Mouse (Mus musculus) cerebral cortex, adult 2 months (tissue): ENCODE results near the gene H6pd.

ENCODE experiments used
- WGBS: fragments of 180-500 bp; shearing (Covaris S2); methylation state at CpG from one replicate; pipeline ENCODE4 v1.1.7; 2018; 5-methylcytosine and 5-hydroxymethylcytosine counted together

Gene H6pd

DNA sequence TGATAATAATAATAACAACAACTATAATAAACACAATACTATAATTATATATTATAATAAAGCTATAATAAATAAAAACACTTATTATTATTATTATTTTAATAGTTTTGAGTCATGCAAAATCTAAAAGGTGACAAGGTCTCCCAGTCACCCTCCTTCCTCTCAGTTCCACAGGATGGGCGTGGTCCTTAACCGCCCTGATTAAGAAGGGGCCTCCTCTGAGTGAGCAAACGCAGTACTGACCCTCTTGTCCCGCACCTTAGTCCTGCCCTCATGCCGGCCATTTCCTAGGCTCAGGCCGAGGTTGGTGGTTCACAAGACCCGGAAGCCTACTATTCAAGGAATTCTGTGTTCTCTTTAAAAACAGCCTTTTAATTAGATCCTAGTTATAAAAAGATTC is 14.7 kb upstream of the H6pd start:
- WGBS: 80% methylated on average over 7 of the region's 7 CpGs

DNA sequence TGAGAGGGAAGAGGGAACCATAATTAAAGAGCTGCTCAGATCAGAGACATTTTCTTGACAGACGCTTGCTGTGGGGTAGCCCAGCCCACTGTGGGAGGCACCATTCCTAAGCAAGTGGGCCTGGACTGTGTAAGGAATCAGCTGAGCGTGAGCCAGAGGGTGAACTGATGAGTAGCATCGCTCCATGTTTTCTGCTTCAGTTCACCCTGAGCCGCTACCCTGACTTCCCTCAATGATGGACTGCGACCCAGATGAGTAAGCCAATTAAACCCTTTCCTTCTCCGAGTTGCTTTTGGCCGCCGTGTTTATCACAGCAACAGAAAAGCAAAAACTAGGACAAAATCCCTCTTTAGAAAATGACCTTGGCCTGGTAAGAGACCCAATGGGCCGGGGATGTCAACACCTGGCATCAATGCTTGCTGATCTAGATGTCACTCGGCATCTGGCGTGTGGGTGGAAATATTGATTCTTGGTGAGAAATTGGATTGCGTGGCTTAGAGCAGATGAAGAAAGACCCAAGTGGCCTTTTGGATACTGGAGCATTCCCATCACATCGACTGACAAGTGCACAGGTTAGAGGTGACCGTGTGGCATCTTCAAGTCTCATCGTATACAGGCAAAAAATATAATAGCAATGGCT is 11.0 kb upstream of the H6pd start:
- WGBS: 88% methylated on average over 15 of the region's 15 CpGs

DNA sequence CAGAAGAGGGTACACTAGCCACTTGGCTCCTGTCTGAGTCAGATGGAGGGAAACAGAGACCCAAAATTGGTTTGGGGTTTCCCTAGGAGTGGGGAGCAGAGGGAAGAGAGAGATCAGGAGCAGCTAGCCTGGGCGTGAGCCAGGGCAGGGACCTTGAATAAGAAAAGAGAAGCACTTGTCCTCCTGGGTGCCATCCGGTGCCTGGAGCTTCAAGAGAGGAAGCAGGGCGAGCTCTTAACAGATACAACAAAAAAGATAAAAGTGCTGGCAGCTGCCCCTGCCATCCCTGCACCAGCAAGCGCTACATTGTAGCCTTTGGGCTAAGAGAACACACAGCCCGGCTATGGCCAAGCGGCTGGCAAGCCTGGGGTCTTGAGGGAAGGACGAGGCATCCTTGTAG is 6.6 kb upstream of the H6pd start:
- 72% methylated on average over 7 of the region's 7 CpGs for WGBS

DNA sequence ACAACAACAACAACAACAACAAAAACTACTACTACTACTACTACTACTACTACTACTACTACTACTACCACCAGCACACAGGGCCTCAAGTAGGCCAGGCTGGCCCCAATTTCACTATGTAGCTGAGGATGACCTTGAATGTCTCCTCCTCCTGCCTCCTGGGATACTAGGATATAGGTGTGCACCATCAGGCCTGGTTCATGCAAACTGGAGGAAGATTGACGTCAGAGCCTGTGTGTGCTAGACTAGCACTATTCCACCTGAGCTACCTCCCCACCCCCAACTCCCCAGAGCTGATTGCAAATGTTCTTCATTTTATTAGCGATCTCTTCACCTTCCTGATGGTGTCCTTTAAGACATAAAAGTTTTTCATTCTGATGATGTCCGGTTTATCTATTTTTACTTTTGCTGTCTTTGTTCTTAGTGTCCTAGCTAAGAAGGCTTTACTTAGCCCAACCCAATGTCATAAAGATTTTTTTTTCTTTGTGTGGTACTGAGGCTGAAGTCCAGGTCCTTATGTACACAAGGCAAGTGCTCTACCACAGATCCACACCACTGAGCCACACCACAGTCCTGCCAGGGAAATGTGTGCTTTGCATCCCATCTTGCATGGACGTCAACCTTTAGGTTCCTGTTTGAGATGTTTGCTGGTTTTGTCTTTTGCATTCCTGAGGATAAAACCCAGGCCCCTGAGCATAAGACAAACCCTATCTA is 5.7 kb upstream of the H6pd start:
- 92% methylated on average over 4 of the region's 4 CpGs for WGBS

DNA sequence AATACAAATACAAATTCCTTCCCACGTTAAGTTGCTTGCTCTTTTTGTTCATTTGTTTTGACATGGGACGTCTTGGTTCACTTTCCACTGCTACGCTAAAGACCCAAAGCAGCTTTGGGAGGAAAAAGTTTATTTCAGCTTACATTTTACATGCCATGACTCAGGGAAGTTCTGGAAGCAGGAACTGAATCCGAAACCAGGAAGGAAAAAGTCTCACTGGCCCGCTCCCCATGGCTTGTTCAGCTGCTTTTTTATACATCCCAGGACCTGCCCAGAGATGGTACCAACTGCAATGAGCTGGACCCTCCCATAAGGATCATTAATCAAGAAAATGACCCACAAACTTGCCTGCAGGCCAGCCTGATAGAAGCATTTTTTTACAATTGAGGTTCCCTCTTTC is 5.0 kb upstream of the H6pd start:
- 78% methylated on average over 5 of the region's 5 CpGs for WGBS

DNA sequence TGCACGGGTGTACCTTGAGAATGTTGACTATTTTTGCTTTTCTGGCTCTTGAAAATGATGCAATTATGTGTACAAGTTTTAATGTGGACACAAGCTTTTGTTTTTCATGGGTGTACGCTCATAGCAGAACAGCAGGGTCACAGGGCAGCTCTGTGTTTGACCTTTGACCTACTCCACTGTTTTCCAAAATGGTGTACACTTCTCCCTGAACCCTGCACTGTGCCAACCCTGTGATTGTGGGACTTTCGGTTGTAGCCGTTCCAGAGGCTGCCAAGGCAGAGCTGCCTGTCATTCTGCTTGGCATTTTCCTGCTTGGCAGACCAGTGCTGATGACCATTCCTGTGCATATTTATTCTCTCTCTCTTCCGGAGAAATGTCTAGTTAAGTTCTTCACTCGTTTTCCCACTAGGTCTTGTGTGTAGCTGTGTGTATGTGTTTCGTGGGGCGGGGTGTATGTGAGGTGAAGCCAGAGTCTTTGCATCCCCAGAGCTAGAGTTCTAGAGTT is 4.4 kb upstream of the H6pd start:
- 79% methylated on average over 8 of the region's 8 CpGs for WGBS

DNA sequence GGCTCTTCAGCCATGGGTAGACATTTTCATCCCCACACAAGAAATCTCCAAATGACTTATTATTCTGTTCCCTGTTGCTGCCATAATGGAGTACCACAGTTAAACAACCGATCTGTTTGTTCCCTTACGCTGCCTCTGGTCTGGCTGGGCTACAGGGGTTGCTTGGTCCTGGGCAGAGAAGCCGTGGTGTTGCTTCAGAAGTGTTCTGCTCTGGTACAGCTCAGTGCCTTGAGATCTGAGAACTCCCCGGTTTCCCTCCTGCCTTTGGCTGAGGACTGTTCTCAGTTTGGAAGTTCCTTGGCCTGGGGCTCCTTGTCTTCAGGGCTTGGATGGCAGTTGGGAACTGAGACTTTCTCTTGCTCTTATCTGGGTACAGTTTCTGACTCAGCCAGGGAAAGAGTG is 3.5 kb upstream of the H6pd start:
- WGBS: 45% methylated on average over 4 of the region's 4 CpGs

DNA sequence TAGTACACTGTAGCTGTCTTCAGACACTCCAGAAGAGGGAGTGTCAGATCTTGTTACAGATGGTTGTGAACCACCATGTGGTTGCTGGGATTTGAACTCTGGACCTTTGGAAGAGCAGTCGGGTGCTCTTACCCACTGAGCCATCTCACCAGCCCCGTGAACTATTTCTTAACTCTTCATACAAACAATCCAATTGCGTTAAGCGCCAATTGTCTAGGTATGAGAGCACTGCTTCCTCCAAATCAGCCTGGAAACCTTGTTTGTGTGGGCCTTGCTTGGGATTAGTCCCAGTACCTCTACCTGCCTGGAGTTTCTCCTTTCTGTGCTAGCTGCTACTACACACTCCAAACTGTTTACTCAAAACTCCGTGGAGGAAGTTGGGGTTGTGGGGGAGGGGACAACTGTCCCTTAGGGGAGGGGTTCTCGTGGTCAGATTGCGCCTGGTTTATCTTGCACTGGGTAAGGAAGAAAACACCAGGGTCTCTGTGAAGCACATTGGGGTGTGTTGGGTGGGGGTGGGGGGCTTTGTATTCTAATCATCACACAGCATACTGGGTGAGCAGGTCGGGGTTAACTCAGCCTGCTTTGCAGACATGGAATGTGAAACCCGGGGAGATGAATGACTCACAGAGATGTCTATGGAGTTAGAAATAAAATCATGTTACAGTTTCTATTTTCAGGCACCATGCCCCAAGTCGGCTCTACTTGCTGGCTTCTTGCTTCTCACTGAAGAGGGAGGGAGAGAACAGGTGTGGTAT is 2.9 kb upstream of the H6pd start:
- 44% methylated on average over 10 of the region's 10 CpGs for WGBS

DNA sequence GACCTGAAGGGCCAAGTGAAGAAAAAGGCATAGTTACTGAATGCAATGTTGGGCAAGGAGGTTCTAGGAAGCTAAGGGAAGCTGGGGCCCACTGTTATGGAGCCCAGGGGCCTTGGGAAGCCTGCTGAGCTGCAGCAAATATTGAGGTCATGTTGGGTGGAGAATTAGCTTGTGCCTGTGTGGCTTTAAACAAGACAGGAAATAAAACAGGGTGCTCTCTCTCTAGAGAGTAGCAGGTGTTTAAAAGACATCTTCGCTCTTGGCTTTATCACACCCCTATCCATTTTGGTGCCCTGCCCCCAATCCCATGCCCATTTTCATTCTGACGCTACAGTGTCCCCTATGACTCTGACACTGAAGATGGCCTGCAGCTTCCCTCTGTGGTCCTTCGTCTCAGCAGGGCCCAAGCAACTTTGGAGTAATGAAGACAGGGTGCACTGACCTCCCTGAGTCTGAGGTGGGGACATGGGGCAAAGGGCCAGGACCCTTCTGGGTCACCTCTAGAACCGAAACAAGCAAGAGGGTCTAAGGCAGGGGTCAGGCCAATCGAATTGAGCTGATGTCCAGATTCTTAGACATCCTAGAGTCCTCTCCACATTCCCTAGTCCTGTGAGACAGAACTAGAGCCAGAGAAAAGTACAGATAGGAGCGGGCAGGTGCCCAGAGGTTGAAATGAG is 1.4 kb upstream of the H6pd start:
- 96% methylated on average over 6 of the region's 6 CpGs for WGBS

DNA sequence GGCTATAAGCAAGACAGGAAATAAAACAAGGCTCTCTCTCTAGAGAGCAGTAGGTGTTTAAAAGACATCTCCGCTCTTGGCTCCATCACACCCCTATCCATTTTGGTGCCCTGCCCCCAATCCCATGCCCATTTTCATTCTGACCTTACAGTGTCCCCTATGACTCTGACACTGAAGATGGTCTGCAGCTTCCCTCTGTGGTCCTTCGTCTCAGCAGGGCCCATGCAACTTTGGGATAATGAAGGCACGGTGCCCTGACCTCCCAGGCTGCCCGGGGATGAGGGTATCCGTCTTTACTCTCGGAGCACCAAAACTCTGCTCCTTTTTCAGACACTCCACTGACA is 736 bp upstream of the H6pd start:
- WGBS: 86% methylated on average over 6 of the region's 6 CpGs

DNA sequence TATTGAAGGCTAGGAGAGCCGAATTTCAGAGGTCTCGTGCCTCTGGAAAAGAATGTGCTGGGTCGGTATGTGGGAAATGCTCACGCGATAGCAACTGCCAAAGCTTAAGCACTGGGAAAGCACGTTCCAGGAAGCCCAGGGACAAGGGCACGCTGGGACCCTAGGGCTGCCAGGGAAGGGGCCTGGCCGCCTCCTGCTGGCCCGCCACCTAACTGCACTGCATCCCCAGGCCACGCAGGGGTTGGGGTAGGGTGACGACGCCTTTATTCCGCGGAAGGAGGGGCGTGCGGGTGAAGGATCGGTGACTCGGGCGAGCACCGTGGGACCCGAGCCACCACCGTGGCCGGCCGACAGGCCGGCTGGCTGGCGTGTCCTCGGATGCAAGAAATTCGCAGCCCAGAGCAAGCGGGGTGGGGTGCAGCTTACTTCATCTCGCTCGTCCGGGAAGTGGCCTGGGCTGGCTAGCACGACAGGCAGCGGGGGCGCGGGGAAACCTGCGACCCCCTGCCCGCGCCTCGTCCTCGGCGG is 434 bp downstream of the H6pd start:
- WGBS: 1% methylated on average over 42 of the region's 42 CpGs

DNA sequence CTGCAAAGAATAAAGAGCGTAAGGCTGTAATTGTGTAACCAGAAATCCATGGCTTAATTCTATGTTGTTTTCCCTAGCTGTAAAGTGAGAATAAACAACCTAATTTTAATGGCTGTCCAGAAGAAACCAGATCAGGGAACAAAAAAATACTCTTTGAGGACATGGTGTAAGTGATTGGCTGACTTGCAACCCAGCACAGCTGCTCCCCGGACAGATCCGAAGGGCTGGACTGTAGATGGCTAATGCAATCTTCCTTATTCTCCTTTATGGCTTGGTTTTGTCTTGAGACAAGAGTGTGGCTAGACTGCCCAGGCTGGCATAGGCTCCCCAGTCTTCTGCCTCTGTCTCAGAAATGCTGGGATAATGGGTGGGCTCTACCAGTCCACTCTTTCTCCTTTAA is 1.4 kb downstream of the H6pd start:
- WGBS: 75% methylated on average over 3 of the region's 3 CpGs

DNA sequence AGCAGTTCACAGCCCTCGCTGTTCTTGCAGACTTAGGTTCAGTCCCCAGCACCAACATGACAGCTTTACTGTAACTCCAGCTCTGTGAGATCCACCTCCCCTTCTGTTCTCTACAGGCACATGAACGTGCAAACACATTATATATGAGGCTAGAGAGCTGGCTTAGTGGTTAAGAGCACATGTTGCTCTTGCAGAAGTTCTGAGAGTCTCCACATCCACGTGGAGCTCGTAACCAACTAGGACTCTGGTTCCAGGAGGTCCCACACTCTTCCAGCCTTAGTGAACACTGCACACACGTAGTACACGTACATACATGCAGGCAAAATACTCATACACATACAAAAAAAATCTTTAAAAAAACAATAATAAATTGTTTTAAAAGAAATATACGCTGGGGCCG is 1.8 kb downstream of the H6pd start:
- WGBS: 65% methylated on average over 8 of the region's 8 CpGs

DNA sequence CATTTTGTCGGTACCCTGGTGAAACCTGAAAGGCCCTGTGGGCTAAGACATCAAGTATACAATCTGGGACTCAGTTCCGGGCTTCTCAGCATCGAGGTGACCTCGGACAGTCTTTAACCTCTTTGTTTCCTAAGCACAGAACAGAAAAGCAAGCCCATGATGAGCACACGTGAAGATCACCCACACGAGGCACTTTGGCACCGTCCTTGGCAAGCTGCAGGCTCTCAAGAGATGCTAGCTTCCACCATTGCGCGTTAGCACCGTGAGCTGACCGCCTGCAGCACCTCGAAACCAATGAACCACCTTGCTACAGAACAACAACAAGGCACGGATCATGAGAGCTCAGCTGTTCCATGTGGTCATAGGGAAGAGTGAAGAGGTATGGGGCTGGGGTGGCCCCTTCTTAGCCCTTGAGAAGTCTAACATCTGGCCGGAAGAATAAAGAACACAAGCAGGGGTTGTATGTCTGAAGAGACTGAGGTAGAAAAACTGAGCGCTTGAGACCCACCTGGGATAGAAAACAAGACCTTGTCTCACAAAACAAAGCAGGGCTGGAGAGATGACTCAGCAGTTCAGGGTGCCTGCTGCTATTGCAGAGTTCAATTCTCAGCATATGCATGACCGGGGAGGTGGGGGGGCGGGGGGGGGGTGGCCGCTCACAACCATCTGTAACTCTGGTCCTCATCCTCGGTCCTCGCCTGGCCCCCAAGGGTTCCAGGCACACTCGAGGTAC is 2.5 kb downstream of the H6pd start:
- WGBS: 79% methylated on average over 21 of the region's 21 CpGs

DNA sequence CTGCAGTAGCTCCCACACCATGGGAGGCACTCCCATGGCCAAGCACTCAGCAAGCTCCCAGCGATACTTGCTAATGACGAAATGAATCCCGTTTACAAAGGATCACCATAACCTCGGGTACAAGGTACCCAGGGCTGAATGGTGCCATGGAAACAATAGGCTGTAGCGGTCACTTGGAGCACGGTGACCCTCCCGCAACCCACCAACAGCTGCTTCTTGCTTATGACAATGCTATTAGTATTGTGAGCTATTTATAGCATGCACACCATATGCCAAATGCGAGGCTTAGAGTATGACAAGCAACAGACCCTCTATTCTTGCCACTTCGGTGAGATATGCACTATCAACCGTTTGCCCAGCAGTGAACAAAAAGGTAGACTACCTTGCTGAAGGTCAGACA is 3.6 kb downstream of the H6pd start:
- 89% methylated on average over 10 of the region's 10 CpGs for WGBS

DNA sequence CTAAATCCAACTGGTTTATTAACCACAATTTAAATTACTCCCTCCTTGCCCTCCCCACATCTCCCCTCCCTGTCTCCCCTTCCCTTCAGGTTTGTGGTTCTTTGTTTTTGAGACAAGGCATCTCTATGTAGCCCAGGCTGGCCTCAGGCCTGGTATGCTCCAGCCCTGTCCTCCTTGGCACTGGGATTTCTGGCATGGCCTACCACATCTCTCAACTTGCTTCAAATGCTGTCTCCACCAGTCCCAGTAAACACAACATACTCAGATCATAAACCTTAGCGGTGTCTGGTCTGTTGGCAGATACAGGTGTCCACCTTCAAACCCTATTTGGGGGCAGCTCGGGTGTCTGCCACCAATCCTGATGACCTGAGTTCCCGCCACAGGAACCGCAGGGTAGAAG is 5.2 kb downstream of the H6pd start:
- 92% methylated on average over 4 of the region's 4 CpGs for WGBS

DNA sequence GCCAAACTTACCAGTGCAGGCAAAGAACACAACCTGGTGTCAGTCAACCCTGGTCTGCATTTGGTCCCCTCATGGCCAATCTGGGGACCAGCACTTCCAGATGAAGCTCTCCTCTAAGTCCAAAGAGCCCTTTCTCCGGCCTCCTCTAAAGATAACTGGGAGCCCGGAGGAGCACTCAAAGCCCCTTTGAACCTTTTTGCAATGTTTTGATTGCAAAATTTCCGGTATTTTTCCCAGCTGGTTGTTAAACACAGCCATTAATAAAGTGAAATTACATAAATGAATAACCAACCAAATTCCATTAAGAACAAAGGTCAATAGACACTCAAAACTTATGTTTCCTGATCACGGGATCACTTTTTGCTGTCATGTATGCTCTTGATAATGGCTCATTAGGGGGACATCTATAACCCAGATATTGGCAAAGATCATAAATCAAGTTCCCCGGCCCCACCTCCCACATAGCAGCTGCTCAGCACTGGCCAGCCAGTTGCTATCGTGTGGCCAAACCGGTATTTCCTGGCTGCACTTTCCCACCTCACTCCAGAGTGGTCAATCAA is 5.7 kb downstream of the H6pd start:
- WGBS: 72% methylated on average over 7 of the region's 7 CpGs

DNA sequence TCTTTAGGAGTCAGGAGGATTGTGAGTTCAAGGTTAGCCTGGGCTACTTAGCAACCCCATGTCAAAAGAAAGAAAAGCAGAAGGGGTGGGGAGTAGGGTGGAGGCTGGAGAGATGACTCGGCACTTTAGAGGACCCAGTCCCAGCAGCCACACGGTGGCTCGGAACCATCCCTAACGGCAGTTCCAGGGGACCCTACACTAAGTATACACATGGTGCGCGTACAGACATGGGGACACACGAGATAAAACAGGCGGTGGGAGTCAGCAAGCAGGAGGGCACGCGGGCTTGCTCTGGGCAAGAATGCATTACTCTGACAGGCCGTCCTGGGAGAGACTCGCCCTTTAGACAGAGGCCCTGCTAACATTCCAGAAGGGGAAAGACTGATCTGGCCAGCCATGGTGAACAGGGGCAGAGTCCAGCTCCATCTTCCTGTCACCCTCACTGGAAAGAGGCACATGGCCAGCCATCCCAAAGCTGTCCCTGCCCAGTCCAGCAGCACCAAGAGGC is 6.7 kb downstream of the H6pd start:
- WGBS: 84% methylated on average over 12 of the region's 12 CpGs

DNA sequence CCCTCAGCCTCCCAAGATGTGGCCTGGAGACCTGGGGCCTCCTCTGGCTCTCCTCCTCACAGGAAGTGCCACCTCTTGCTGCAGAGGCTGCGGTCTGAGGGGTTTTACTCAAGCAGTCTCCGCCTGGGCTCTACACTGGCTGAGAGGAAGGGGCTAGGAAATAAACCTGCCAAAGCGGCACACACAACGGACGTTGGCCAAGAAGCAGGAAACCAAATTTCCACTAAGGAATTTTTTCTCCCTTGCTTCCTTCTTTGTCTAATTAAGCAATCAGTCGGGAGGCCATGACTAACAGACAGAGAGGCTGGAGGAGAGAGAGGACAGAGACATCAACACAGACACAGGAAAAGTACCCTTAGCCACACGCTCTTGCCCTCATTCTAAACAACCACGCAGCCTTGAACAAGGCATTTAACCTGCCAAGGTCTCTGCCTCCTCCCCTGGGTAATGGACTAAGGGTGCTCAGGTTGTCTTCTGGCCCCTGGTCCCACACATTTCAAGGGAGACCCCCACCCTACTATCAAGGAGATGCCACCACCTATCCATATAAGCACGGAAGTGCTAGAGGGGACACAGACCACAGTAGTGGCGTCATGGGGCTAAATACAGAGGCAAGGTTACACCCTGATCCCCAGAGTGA is 7.5 kb downstream of the H6pd start:
- 73% methylated on average over 10 of the region's 10 CpGs for WGBS

DNA sequence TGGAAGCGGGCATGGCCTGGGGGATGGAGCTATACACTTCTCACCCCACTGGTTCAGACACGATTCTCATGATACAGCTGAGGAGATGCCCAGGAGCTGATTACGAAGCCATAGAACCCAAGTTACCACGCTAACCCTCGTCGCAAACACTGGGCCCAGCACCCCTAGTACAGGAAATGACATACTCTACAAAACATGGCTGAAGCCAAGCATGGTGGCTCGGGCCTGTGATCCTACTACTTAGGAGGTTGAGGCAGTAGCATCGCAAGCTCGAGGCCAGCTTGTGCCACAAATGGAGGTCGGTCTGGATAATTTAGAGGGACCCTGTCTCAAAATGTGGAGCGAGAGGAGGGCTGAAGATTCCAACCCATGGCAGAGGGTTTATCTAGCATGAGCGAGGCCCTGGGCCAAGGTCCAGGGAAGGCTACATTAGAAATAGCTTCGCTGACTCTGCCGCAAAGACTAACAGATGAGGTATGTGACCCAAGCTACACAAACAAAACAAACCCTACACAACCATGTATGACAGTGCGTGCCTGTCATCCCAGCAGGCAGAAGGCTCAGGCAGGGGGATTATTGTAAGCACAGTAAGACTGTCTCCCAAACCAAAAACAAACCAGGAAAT is 8.8 kb downstream of the H6pd start:
- 93% methylated on average over 15 of the region's 15 CpGs for WGBS
